Mouse (Mus musculus): Measurements from ENCODE around the gene Adam19. TPM values are rescaled to one million over a fixed set of nuclear protein-coding genes. Genes with fewer than 3 reads are reported as not detected.

Adam19 gene
- total and polyA plus RNA-seq, 3 experiments: 3.0 to 9.0 (median 4.5) TPM

GRCm38 (mm10) chr11:46062569-46062968, 6.8 kb downstream of the Adam19 start:
- Histone ChIP-seq H3K4me2 (ENCODE audit: insufficient read depth, low read depth, poor library complexity, severe bottlenecking) (no peak overlapping the region), H3K27ac (ENCODE audit: insufficient read depth, low read depth) (no peak overlapping the region), H3K36me3 (replicated peaks in 1 of 2; ENCODE audit: control insufficient read depth in 1 of 2, insufficient read depth in 1 of 2, low read length in 1 of 2) (no peaks in the 10 kb centered on the region), H3K27me3 (replicated peaks) (no peaks in the 10 kb centered on the region), H3K9me3 (replicated peaks; ENCODE audit: low read length) (no peaks in the 10 kb centered on the region), H3K4me1 (ENCODE audit: control insufficient read depth in 1 of 2, insufficient read depth in 2 of 2) (peaks cover 0 to 44% of the 10 kb centered on the region in 2 experiments; a peak in 2 of 4 replicates), H3K9ac (ENCODE audit: insufficient read depth, low read depth) (no peak overlapping the region), H3K4me3 (replicated peaks in 1 of 3; ENCODE audit: low read depth in 2 of 3, low read length in 2 of 3, poor library complexity in 1 of 3) (no peak overlapping the region), H3K79me2 (replicated peaks; ENCODE audit: control insufficient read depth, extremely low read depth, insufficient read depth, poor library complexity, severe bottlenecking) (no peaks in the 10 kb centered on the region)
- DNase-seq (ENCODE audit: extremely low read depth): no peak
- in situ Hi-C loops (cut with MboI; ENCODE audit: low pct_ligation_motif_present, low pct_unique_long_range_greater_than_20kb, low sequenced_read_pairs) (loop anchor here (5.0 kb wide), 1 partner anchor 65 kb away; no protein-coding TSS in a partner anchor), dilution Hi-C loops (cut with MboI; ENCODE audit: extremely low pct_ligation_motif_present, extremely low pct_unique_long_range_greater_than_20kb, low sequenced_read_pairs) (no loop called here)
- TF ChIP-seq JUND (conservative IDR thresholded peaks at IDR 0.05; ENCODE audit: low read depth, low read length) (no peak), MAZ (IDR thresholded peaks at IDR 0.05; ENCODE audit: low read depth, low read length) (no peak), MEF2A (IDR thresholded peaks at IDR 0.05; ENCODE audit: borderline replicate concordance, low read depth, low read length) (no peak), UBTF (IDR thresholded peaks at IDR 0.05; ENCODE audit: low read depth, low read length) (no peak), MYC (IDR thresholded peaks at IDR 0.05; ENCODE audit: low read depth, low read length) (no peak), GABPA (IDR thresholded peaks at IDR 0.05; ENCODE audit: insufficient replicate concordance, low read depth, low read length) (no peak), POLR2AphosphoS2 (IDR thresholded peaks at IDR 0.05; ENCODE audit: low read depth, low read length) (no peak), E2F4 (IDR thresholded peaks at IDR 0.05; ENCODE audit: insufficient replicate concordance, low read depth, low read length) (no peak)

GRCm38 (mm10) chr11:46062993-46063731, 7.4 kb downstream of the Adam19 start:
- Histone ChIP-seq H3K4me1 (ENCODE audit: control insufficient read depth in 1 of 2, insufficient read depth in 2 of 2) (peaks cover 0 to 44% of the 10 kb centered on the region in 2 experiments; a peak in 2 of 4 replicates), H3K9me3 (replicated peaks; ENCODE audit: low read length) (no peaks in the 10 kb centered on the region), H3K4me2 (ENCODE audit: insufficient read depth, low read depth, poor library complexity, severe bottlenecking) (peak overlapping the region; percentile 1; the same call in 1 of the 2 replicates), H3K36me3 (replicated peaks in 1 of 2; ENCODE audit: control insufficient read depth in 1 of 2, insufficient read depth in 1 of 2, low read length in 1 of 2) (no peaks in the 10 kb centered on the region), H3K27ac (ENCODE audit: insufficient read depth, low read depth) (no peak overlapping the region), H3K4me3 (replicated peaks in 1 of 3; ENCODE audit: low read depth in 2 of 3, low read length in 2 of 3, poor library complexity in 1 of 3) (no peak overlapping the region), H3K9ac (ENCODE audit: insufficient read depth, low read depth) (no peak overlapping the region), H3K79me2 (replicated peaks; ENCODE audit: control insufficient read depth, extremely low read depth, insufficient read depth, poor library complexity, severe bottlenecking) (no peaks in the 10 kb centered on the region), H3K27me3 (replicated peaks) (no peaks in the 10 kb centered on the region)
- in situ Hi-C loops (cut with MboI; ENCODE audit: low pct_ligation_motif_present, low pct_unique_long_range_greater_than_20kb, low sequenced_read_pairs) (loop anchor here (5.0 kb wide), 1 partner anchor 64 kb away; no protein-coding TSS in a partner anchor), dilution Hi-C loops (cut with MboI; ENCODE audit: extremely low pct_ligation_motif_present, extremely low pct_unique_long_range_greater_than_20kb, low sequenced_read_pairs) (no loop called here)
- DNase-seq (ENCODE audit: extremely low read depth): peak; percentile 76
- TF ChIP-seq MAFK (IDR thresholded peaks at IDR 0.05; ENCODE audit: insufficient replicate concordance, low read length) (no peak), CHD2 (IDR thresholded peaks at IDR 0.05; ENCODE audit: low read length) (no peak), JUN (IDR thresholded peaks at IDR 0.05; ENCODE audit: insufficient read depth, low read depth, low read length) (no peak), USF1 (IDR thresholded peaks at IDR 0.05; ENCODE audit: low read depth, low read length) (peak; percentile 49), MAZ (IDR thresholded peaks at IDR 0.05; ENCODE audit: low read depth, low read length) (no peak), EP300 (IDR thresholded peaks at IDR 0.05; ENCODE audit: low read length) (no peak), ETS1 (conservative IDR thresholded peaks at IDR 0.05; ENCODE audit: low read depth, low read length) (no peak), NRF1 (IDR thresholded peaks at IDR 0.05; ENCODE audit: low read depth, low read length) (no peak), ZNF384 (IDR thresholded peaks at IDR 0.05; ENCODE audit: low read depth, low read length) (no peak), POLR2A (IDR thresholded peaks at IDR 0.05; ENCODE audit: low read depth, low read length) (no peak), ZMIZ1 (IDR thresholded peaks at IDR 0.05; ENCODE audit: low read depth, low read length) (no peak), KAT2A (IDR thresholded peaks at IDR 0.05; ENCODE audit: insufficient replicate concordance, low read length) (no peak), JUND (conservative IDR thresholded peaks at IDR 0.05; ENCODE audit: low read depth, low read length) (no peak), SMC3 (IDR thresholded peaks at IDR 0.05; ENCODE audit: low read depth, low read length) (peak; percentile 67), RAD21 (IDR thresholded peaks at IDR 0.05; ENCODE audit: low read depth, low read length) (peak; percentile 72), TCF12 (IDR thresholded peaks at IDR 0.05; ENCODE audit: low read depth, low read length) (no peak), MYC (IDR thresholded peaks at IDR 0.05; ENCODE audit: low read depth, low read length) (peak; percentile 88), MXI1 (IDR thresholded peaks at IDR 0.05; ENCODE audit: low read depth, low read length) (peak; percentile 65; the same call in 1 of the 2 replicates), CHD1 (IDR thresholded peaks at IDR 0.05; ENCODE audit: low read depth, low read length) (no peak), MAX (IDR thresholded peaks at IDR 0.05; ENCODE audit: low read length) (peak; percentile 71), HCFC1 (IDR thresholded peaks at IDR 0.05; ENCODE audit: low read depth, low read length) (no peak), USF2 (conservative IDR thresholded peaks at IDR 0.05; ENCODE audit: low read depth, low read length) (0 out of 2 replicates have a peak, but pooled peaks have one; percentile 23), GABPA (IDR thresholded peaks at IDR 0.05; ENCODE audit: insufficient replicate concordance, low read depth, low read length) (no peak), SIN3A (IDR thresholded peaks at IDR 0.05; ENCODE audit: low read length) (no peak), POLR2AphosphoS2 (IDR thresholded peaks at IDR 0.05; ENCODE audit: low read depth, low read length) (no peak), MEF2A (IDR thresholded peaks at IDR 0.05; ENCODE audit: borderline replicate concordance, low read depth, low read length) (0 out of 2 replicates have a peak, but pooled peaks have one; percentile 29), BHLHE40 (IDR thresholded peaks at IDR 0.05; ENCODE audit: low read depth, low read length) (peak; percentile 70), CTCF (conservative IDR thresholded peaks at IDR 0.05 in 1 of 2, IDR thresholded peaks at IDR 0.05 in 1 of 2; ENCODE audit: low read depth in 2 of 2, low read length in 2 of 2) (peak in 1 of 2 experiments; percentile 96; a peak in 2 of 4 replicates)
